Mouse (Mus musculus) gastrocnemius, adult 18-20 months (tissue): ENCODE data around the gene Ep300. TPM values are rescaled to one million over a fixed set of nuclear protein-coding genes. Genes with fewer than 3 reads are reported as not detected.
A peak's percentile ranks its signal among the peaks of the same experiment; 100 is the strongest.

Experiments used
- DNase-seq: peaks from one replicate; pipeline ENCODE4 v3.0.0; 2021; ENCODE audit warnings: low spot score
- long read RNA-seq, 2 experiments: library from polyadenylated mRNA; stranded (forward); transcript quantifications; one replicate each; pipeline ENCODE4 v2.0.0; 2021
- total RNA-seq, 2 experiments: library from RNA; stranded (reverse); gene quantifications; 2 replicates each; pipeline ENCODE4 v1.2.3; 2021

The Ep300 gene
- total RNA-seq: 10 to 100 TPM; 41.3 to 43.2 TPM
- long read RNA-seq, experiment 1, full-length matches to known transcripts: 1 of 6 reads
- long read RNA-seq, experiment 1, partial matches to known transcripts: 5 of 6 reads
- long read RNA-seq, experiment 1, other reads (novel, unspliced or antisense): 0 of 6 reads
- long read RNA-seq, experiment 2, partial matches to known transcripts: 1 of 6 reads
- long read RNA-seq, experiment 2, other reads (novel, unspliced or antisense): 5 of 6 reads

DNA sequence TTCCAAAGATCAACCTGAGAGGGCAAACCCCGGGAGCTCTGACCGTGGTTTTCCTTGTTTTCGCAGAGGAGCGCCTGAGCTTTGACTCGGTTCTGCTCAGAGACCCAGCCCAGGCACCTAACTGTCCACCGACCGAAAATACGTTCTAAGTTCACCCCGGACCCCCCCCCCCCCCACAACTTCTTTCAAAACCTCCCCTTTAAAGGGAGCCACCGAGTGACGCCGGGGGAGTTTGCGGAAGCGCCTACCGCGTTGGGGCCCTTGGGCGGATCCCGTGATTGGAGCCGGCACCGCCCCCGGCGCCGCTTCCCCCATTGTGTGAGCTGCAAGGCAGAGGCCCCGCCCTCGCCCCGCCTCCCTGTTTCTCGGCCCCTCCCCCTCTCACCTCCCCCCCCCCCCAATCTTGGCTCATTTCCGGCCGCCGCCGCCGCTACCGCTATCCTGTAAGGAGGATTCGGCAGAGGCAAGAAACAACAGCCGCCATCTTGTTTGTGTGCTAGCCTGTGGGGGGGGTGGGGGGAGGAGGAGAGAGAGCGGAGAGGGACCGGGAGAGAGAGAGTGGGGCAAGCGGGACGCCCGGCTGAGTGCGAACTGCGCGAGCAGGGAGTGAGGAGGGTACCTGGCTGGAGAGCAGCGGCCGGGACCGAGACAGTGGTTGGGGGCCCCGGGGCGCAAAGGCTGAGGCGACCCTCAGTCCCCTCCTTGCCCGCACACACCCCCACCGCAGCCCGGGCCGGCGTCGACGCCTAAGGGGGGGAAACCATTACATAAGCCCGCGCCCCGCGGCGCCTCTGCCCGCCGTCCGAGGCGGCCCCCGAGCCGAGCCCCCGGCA lies at the start of gene Ep300:
Gene Ep300 (plus strand): TSS at position 439 of the 833 bp plus-strand sequence.
- DNase-seq: peak; percentile 96

DNA sequence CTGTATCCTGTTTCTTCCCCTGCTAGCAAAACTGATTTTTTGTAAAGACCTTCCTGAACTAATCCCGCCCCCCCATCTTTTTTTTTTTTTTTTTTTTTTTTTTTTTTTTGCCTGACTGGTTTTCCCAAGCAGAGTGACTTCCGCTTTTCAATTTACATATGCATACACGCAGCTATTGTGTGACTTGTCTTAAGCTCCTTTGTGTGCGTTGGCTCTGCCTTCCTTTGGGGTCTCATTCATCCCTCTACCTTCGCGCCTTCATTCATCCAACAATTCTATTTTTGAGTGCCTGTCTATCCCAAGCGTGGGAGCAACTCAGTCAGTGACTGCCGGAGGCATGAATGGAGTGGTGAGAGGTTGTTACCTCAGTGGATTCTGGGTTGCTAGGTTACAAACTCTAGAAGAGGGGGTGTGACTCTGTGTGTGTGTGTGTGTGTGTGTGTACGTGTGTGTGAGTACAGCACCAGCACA lies 49.2 kb upstream of the Ep300 start:
- no peak for DNase-seq

DNA sequence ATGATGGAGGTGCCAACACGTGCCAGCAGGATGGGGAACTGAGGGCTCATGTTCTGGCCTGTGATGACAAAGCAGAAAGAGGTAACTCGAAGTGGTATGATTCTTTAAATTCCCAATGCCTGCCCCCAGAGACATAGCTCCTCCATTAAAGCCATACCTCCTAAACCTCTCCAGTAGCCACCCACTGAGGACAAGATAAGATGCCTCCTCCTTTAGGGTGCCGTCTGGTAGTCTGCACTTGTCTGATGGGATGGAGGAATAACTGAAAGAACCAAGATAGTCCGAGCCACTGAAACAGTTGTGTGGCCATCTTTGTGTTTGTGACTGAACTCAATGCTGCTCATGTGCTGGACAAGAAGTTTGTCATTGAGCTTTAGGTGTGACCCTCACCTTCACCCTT lies 47.0 kb upstream of the Ep300 start:
- DNase-seq: no peak

DNA sequence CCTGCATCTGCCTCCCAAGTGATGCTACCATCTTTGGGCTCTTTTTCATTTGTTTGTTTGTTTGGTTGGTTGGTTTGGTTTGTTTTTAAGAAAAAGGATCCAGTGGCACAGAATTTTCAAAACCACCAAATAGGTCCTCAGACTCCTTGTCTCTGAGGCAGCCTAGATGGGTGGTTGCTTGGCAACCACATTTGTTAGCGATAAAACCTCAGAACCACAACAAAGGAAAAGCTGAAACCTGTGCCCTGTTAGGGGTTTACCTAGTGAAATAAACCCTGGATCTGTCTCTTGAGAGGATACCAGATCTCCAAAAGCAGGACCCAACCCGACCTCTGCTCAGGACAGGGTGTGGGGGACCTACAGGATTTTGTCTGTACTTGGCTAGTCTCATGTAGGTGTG lies 45.6 kb upstream of the Ep300 start:
- no peak for DNase-seq

DNA sequence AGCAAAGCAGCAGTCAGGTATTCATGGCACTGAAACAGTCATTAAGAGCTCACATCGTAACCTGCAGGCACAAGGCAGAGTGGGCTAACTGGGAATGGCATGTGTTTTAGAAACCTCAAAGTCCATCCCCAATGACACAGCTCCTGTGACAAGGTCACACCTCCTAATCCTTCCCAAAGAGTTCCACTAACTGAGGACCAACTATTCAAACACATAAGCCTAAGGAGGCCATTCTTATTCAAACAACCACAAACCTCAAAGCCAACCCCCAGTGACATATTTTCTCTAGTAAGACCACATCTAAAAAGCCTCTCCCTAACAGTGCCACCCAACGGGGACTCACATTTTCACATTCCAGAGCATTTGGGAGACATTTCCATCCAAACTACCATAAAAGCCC lies 40.2 kb upstream of the Ep300 start:
- no peak for DNase-seq

DNA sequence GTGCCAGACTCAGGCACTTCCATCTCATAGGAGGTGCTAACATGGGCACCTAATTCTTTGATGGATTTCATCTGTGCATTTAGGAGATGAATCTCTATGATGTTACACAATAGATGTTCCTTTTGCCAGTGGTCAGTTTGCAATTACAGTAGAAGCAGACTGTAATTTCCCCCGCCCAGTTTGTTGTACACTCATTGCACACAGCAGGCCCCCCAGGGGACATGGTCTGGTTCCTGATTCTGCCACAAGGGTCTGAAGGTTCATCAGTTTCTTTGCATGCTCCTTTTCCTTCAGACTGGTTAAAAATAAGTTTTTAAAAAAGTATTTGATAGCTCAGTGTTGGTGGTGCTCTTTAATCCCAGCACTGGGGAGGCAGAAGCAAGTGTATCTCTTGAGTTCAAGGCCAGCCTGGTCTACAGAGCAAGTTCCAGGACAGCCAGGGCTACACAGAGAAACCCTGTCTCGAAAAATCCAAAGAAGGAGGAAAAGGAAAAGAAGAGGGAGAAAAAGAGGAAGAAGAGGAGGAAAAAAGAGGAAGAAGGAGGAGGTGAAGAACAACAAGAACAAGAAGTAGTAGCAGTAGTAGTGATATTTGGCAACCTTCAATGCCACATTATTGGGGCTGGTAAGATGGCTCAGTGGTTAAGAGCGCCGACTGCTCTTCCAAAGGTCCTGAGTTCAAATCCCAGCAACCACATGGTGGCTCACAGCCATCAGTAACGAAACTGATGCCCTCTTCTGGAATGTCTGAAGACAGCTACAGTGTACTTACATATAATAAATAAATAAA lies 39.6 kb upstream of the Ep300 start:
- no peak for DNase-seq

DNA sequence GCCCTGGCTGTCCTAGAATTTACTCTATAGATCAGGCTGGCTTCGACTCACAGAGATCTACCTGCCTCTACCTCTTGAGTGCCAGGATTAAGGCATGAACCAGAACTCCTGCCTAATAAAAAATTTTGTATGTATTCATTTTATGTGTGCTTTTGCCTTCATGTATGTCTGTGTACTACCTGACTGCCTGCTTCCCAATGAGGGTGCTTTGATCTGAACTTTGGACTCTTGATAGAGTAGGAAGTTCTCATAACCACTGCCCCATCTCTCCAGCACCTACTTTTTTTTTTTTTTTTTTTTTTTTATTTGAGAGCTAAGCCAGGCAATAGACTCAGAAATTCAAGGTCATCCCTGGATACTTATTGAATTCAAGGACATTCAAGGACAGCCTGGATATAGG lies 31.7 kb upstream of the Ep300 start:
- no peak for DNase-seq

DNA sequence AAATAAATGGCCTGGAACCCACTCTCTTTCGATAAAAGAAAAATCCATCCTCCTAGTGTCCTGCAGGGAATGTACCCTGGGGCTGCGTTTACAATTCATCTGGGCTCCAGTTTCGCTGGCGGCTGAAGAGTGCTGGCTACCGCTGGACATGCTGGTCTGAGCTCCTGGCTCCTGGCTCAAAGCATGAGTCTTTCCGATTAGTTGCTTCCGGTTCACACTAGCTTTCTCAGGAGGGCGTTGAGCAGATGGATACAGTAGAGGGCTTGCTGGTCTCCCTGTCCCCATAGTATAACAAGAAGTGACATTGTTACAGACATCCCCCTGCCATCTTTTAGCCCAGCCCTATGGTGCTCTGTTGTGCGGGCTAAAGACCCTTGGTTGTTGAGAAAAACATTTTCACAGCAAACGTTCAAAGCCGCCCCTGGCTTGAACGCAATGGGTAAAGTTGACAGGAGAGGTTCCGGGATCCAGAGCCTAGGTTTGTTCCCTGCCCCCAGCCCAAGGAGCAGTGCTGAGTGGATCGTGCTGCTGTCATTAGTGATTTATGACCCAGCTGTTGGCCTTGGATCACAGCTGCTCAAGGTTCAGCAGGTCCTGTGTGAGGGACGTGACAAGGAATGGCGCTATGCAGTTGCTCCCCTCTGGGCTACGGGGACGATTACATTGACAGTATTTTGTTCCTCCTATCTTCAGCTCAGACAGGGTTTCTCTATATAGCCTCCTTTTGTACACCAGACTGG lies 30.4 kb upstream of the Ep300 start:
- peak; percentile 12 for DNase-seq

DNA sequence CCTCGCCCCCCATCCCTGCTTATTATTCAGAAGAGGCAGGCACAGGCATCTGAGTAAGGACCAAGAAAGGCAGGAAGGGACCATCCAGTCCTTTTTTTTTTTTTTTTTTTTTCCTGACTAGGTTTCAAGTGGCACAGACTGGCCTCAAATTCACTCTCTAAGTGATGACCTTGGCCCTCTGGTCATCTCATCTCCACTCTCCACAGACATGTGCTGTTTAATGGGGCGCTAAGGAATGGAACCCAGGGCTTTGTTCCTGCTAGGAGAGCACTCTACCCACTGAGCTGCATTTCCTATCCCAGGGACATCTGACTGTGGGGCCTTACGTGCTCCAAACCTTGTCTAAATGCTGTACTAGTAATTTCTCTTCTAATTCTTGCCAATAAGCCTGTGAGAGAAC lies 29.2 kb upstream of the Ep300 start:
- no peak for DNase-seq

DNA sequence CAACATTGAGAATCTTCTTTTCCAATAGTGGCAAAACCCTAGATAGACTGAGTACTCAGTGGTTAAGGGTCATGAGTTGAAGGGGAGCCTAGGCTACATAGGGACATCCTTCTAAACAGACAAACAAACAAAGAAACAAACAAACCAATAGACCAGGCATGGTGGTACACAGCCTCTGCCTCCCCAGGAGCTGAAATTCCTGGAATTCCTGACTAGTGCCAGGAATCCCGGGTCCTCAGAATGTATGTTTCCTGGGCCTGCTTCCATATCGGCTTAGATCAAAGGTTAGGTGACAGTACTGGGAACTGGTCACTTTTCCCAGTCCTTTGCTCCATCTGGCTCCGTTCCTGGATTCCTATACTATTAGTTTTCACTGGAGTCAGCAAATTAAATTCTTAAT lies 23.6 kb upstream of the Ep300 start:
- DNase-seq: no peak

DNA sequence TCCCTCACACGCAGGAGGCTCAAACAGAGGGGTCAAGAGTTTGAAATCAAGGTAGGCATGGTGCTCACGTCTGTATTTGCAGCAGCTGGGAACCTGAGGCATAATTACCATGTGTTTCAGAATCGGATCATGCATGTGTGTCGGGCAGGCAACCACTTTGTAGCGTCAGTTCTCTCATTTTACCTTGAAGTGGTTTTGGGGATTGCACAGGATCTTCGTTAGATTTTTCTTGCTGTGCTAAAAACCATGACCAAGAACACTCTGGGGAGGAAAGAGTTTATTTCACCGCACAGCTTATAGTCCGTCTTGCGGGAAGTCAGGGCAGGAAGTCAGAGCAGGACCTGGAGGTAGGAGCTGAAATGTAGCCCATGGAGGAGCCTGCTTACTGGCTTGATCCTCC lies 23.2 kb upstream of the Ep300 start:
- no peak for DNase-seq

DNA sequence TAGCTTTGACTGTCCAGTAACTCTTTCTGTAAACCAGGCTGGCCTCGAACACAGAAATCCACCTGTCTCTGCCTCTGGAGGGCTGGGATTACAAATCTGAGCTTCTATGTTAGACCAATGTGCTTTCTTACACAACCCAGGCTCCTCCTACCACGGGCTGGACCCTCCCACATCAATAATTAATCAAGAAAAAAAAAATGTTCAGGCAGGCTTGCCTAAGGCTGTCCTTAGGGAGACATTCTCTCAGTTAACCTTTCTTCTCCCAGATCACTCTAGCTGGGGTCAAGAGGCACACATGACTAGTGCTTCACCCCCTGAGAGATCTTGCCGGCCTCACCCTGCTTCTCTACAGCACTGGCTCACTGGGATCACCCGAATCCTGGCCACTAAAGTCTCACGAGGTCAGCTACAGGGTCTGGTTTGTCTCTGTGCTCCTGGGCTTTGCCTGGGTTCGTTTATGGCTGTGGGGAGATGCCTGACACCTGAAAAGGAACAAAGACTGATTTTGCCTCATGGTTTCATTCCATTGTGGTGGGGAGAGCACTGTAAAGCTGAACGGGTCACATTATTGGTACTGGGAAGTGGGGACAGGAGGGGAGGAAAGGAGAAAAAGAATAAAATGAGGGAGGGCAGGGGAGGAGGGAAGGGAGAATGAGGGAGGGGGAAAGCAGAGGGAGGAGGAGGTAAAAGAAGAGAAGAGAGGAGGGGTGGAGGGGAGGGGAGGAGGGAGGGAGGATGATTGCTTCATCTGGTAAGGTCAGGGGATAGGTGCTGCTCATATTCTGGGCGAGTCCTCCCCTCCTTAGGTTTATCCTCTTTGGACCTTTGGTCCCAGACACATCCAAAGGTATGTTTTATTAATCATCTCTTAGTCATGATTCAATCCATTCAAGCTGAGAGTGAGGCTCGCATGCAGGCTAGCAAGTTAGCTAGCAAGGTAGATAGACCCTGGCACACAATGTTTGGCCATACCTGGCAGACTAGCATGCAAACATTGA lies 22.4 kb upstream of the Ep300 start:
- DNase-seq: no peak

DNA sequence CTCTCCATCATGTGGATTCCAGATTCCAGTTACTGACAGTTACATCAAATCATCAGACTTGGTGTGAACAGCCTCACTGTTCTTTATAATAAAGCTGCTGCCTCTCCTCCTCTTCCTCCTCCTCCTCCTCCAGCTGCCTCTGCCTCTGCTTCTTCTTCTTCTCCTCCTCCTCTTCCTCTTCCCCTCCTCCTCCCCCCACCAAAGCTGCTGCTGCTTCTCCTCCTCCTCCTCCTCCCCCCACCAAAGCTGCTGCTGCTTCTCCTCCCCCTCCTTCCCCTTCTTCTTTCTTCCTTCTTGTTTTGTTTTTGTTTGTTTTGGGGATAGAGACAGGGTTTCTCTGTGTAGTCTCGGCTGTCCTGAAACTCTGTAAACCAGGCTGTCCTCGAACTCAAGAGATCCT lies 17.1 kb upstream of the Ep300 start:
- DNase-seq: no peak

DNA sequence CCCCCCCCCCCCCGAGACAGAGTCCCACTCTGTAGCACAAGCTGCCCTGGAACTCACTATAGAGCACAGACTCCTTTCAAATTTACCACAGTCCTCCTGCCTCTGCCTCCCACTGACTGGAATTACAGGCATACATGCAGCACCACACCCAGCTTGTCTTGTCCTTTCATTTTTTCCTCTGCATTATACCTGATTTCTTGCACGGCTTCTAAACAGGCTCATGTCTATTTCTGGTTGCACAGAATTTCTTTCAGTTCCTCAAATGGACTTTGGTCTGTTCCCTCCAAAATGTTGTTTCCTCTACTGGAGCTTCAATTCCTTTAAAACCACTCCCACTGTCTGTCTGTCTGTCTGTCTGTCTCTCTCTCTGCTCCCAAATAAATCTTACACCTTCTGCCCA lies 16.6 kb upstream of the Ep300 start:
- no peak for DNase-seq

DNA sequence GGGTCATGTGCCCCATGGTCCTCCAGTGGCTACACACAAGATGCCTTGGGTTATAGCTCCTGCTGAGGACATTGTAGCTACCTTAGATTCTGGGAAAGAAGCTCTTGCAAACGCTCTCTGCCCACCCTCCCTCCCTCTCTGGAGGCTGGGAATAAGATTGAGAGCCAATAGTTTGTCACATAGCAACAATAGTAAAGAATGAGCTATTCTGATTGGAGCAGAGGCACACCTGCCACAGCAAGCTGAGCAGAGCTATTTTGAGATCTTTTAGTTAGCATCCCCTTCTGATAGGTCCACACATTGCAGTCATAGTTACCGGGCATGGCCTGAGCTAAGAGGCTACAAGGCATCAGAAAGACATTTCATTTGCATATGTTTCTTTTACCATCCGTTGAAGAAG lies 8.2 kb upstream of the Ep300 start:
- DNase-seq: no peak

DNA sequence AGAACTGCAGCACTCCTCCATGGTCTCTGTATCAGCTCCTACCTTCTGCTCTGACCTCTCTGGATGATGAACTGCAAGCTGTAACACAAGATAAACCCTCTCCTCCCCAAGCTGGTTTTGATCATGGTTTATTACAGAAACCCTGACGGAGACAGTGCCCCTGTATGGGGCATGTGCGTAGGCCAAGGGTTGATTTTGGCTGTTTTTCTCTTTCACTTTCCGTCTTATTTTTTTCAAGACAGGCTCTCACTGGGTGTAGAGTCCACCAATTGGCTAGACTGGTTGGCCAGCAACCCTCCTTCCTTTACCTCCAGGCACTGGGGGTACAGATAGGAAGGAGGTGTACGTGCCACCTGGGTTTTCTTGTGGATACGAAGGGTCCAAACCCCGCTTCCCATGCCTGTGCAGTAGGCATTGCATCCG lies 7.4 kb upstream of the Ep300 start:
- DNase-seq: no peak

DNA sequence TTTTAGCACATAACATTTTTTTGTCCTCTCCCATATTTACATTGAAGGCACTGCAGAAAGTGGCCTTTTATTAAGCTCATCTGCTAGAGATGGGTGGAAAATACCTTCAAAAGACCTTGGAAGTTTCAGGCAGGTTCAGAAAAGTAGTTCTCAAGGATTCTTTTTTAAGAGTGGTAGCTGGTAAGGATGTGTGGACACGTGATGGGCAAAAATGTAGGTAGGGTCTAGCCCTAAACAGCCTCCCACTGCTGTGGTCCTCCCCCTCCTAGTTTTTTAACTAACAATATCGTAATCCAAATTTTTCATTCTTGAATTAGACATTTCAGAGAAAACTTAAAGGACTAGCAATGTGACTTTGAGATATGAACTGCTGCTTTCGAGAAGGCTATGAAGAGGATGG lies 685 bp upstream of the Ep300 start:
- DNase-seq: no peak

DNA sequence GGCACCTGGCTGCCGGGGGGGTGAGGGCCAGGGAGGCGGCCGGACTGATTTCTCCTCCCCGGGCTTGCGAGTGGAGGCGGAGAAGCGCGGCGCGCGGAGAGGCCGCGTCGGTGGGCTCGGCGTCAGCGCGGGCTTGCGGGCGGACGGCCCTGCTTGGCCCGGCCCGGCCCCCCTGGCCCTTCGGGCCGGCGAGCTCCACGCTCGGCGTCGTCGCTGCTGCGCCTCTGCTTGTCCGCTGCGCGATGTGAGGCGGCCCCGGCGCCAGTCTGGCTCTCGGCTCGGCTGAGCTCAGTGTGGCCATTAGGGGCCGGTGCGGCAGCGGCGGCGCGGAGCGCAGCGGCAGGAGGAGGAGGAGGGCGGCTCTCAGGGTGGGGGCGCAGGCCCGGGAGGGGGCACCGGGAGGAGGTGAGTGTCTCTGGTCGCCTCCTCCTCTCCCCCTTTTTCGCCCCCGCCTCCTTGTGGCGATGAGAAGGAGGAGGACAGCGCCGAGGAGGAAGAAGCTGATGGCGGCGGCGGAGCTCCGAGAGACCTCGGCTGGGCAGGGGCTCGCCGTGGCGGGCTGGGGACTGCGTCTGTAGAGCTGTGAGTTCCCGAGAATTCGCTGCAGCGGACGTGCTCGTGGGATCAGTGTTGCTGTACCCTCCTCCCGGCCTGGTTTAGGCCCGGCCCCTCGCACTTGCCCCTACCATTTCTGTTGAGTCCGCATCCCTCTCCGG lies 753 bp downstream of the Ep300 start:
- DNase-seq: peak; percentile 88

DNA sequence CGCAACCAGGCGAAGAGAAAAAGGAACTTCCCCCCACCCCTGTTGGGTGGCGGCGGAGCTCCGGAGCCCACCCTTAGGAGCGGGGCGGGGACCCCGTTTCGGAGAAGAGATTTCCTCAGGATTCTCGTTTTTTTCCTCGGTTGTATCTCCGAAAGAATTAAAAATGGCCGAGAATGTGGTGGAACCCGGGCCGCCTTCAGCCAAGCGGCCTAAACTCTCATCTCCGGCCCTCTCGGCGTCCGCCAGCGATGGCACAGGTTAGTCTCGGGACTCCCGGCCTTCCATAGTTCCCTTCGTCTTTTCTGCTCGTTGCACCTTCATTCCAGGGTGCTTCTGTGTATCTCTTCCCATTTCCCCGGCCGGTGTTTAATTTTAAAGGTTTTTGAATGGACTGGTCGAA lies 1.3 kb downstream of the Ep300 start:
- no peak for DNase-seq

DNA sequence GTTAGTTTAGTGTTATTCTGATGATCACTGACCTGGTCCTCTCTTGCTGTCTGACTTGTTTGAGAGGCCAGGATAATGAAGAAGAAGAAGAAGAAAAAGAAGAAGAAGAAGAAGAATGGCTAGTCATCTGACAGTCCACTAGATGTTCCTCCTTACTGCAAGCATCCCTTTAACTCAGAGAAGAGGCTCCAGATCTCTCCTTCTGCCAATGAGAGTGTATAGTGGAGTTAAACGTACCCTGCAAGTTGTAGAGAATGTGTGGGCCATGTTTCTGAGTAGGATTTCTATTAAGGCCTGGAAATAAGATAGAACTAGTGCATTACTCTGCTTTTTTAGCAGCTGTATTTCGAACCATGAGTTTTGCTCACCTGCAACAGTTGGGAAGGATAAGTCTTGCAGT lies 2.5 kb downstream of the Ep300 start:
- DNase-seq: no peak
